Mouse (Mus musculus): ENCODE data around the gene 1700003F12Rik. TPM values are rescaled to one million over a fixed set of nuclear protein-coding genes. Genes with fewer than 3 reads are reported as not detected.

Gene 1700003F12Rik
- polyA plus RNA-seq, 1 experiment, result 3.3 TPM

GRCm38 (mm10) chr2:154555235-154555634, 8.3 kb downstream of the 1700003F12Rik start:
- H3K4me1 ChIP-seq (ENCODE audit: control insufficient read depth, insufficient read depth, insufficient read length), result peaks cover 16% of the 10 kb centered on the region
- TF ChIP-seq POLR2A (IDR thresholded peaks at IDR 0.05; ENCODE audit: low read depth, low read length) (no peak), CTCF (IDR thresholded peaks at IDR 0.05; ENCODE audit: extremely low read depth, insufficient read depth, insufficient read length, insufficient replicate concordance) (no peak)
- no peaks in the 10 kb centered on the region for H3K27me3 ChIP-seq (ENCODE audit: control insufficient read depth, insufficient read depth, low read length)
- H3K36me3 ChIP-seq (ENCODE audit: control insufficient read depth, insufficient read depth, low read length), result no peaks in the 10 kb centered on the region
- no peak overlapping the region for H3K4me3 ChIP-seq (ENCODE audit: extremely low read depth, insufficient read depth, insufficient read length)
- no peak overlapping the region for H3K27ac ChIP-seq (ENCODE audit: insufficient read depth, low read length)
- WGBS, result 94% methylated on average over 6 of the region's 6 CpGs
- no peak for DNase-seq (ENCODE audit: low read depth in 1 of 2, low spot score in 2 of 2)

GRCm38 (mm10) chr2:154557184-154557832, 10.4 kb downstream of the 1700003F12Rik start:
- Histone ChIP-seq H3K4me1 (ENCODE audit: control insufficient read depth, insufficient read depth, insufficient read length) (peaks cover 12% of the 10 kb centered on the region), H3K36me3 (ENCODE audit: control insufficient read depth, insufficient read depth, low read length) (peaks cover 2% of the 10 kb centered on the region; the same call in 1 of the 2 replicates), H3K27me3 (ENCODE audit: control insufficient read depth, insufficient read depth, low read length) (no peaks in the 10 kb centered on the region), H3K4me3 (ENCODE audit: extremely low read depth, insufficient read depth, insufficient read length) (no peak overlapping the region), H3K27ac (ENCODE audit: insufficient read depth, low read length) (no peak overlapping the region)
- no peak for DNase-seq (ENCODE audit: low read depth in 1 of 2, low spot score in 2 of 2)
- no peak for TF ChIP-seq POLR2A (IDR thresholded peaks at IDR 0.05; ENCODE audit: low read depth, low read length)
- TF ChIP-seq CTCF (IDR thresholded peaks at IDR 0.05; ENCODE audit: extremely low read depth, insufficient read depth, insufficient read length, insufficient replicate concordance), result no peak
- 72% methylated on average over 5 of the region's 5 CpGs for WGBS

GRCm38 (mm10) chr2:154558264-154559039, 11.6 kb downstream of the 1700003F12Rik start, which contains the start of gene Necab3:
Gene Necab3 (minus strand): TSS chr2:154558890.
- TF ChIP-seq POLR2A (IDR thresholded peaks at IDR 0.05; ENCODE audit: low read depth, low read length) (no peak), CTCF (IDR thresholded peaks at IDR 0.05; ENCODE audit: extremely low read depth, insufficient read depth, insufficient read length, insufficient replicate concordance) (no peak)
- H3K36me3 ChIP-seq (ENCODE audit: control insufficient read depth, insufficient read depth, low read length), result peaks cover 2% of the 10 kb centered on the region; the same call in 1 of the 2 replicates
- peaks cover 8% of the 10 kb centered on the region for H3K4me1 ChIP-seq (ENCODE audit: control insufficient read depth, insufficient read depth, insufficient read length)
- peak within 1 kb of the TSS; percentile 43 for H3K4me3 ChIP-seq (ENCODE audit: extremely low read depth, insufficient read depth, insufficient read length)
- H3K27ac ChIP-seq (ENCODE audit: insufficient read depth, low read length), result no peak within 1 kb of the TSS
- no peak for DNase-seq (ENCODE audit: low read depth in 1 of 2, low spot score in 2 of 2)
- 14% methylated on average over 33 of the region's 34 CpGs for WGBS
- H3K27me3 ChIP-seq (ENCODE audit: control insufficient read depth, insufficient read depth, low read length), result no peaks in the 10 kb centered on the region

GRCm38 (mm10) chr2:154563612-154564170, 16.8 kb downstream of the 1700003F12Rik start:
- Histone ChIP-seq H3K4me1 (ENCODE audit: control insufficient read depth, insufficient read depth, insufficient read length) (peaks cover 2% of the 10 kb centered on the region), H3K27me3 (ENCODE audit: control insufficient read depth, insufficient read depth, low read length) (no peaks in the 10 kb centered on the region), H3K4me3 (ENCODE audit: extremely low read depth, insufficient read depth, insufficient read length) (no peak overlapping the region), H3K36me3 (ENCODE audit: control insufficient read depth, insufficient read depth, low read length) (peaks cover 2% of the 10 kb centered on the region; the same call in 1 of the 2 replicates), H3K27ac (ENCODE audit: insufficient read depth, low read length) (no peak overlapping the region)
- 95% methylated on average over 22 of the region's 22 CpGs for WGBS
- TF ChIP-seq POLR2A (IDR thresholded peaks at IDR 0.05; ENCODE audit: low read depth, low read length) (no peak), CTCF (IDR thresholded peaks at IDR 0.05; ENCODE audit: extremely low read depth, insufficient read depth, insufficient read length, insufficient replicate concordance) (no peak)
- DNase-seq (ENCODE audit: low read depth in 1 of 2, low spot score in 2 of 2), result no peak

- Histone ChIP-seq H3K27ac (ENCODE audit: insufficient read depth, low read length) (no peak overlapping the region), H3K27me3 (ENCODE audit: control insufficient read depth, insufficient read depth, low read length) (no peaks in the 10 kb centered on the region), H3K4me1 (ENCODE audit: control insufficient read depth, insufficient read depth, insufficient read length) (peaks cover 4% of the 10 kb centered on the region), H3K36me3 (ENCODE audit: control insufficient read depth, insufficient read depth, low read length) (0 out of 2 replicates have a peak, but pooled peaks cover 2% of the 10 kb centered on the region), H3K4me3 (ENCODE audit: extremely low read depth, insufficient read depth, insufficient read length) (no peak overlapping the region)
- no peak for DNase-seq (ENCODE audit: low read depth in 1 of 2, low spot score in 2 of 2)
- TF ChIP-seq CTCF (IDR thresholded peaks at IDR 0.05; ENCODE audit: extremely low read depth, insufficient read depth, insufficient read length, insufficient replicate concordance) (no peak), POLR2A (IDR thresholded peaks at IDR 0.05; ENCODE audit: low read depth, low read length) (no peak)
- WGBS, result 93% methylated on average over 3 of the region's 3 CpGs
These were observed 18.7 kb downstream of the 1700003F12Rik start for GRCm38 (mm10) chr2:154565562-154565961.

- no peak overlapping the region for H3K4me3 ChIP-seq (ENCODE audit: extremely low read depth, insufficient read depth, insufficient read length)
- no peak overlapping the region for H3K27ac ChIP-seq (ENCODE audit: insufficient read depth, low read length)
- TF ChIP-seq POLR2A (IDR thresholded peaks at IDR 0.05; ENCODE audit: low read depth, low read length) (no peak), CTCF (IDR thresholded peaks at IDR 0.05; ENCODE audit: extremely low read depth, insufficient read depth, insufficient read length, insufficient replicate concordance) (no peak)
- no peak for DNase-seq (ENCODE audit: low read depth in 1 of 2, low spot score in 2 of 2)
- peaks cover 4% of the 10 kb centered on the region for H3K4me1 ChIP-seq (ENCODE audit: control insufficient read depth, insufficient read depth, insufficient read length)
- no peaks in the 10 kb centered on the region for H3K27me3 ChIP-seq (ENCODE audit: control insufficient read depth, insufficient read depth, low read length)
- 91% methylated on average over 8 of the region's 8 CpGs for WGBS
- H3K36me3 ChIP-seq (ENCODE audit: control insufficient read depth, insufficient read depth, low read length), result no peaks in the 10 kb centered on the region
These were observed 19.8 kb downstream of the 1700003F12Rik start for GRCm38 (mm10) chr2:154566641-154567040.
